8 mouse cellular contexts compared by ENCODE assay signal in genomic region chr19:4943253-4943588, GRCm38 (mm10). TPM values are rescaled to one million over a fixed set of nuclear protein-coding genes. Genes with fewer than 3 reads are reported as not detected.
DNase-seq lines count a peak whose midpoint lies in the region; ATAC-seq and TF ChIP-seq lines count a peak whose summit lies in the region.

No protein-coding gene starts in this region.

- 0 out of 2 replicates have a peak, but pooled peaks cover 3% of the 10 kb centered on the region for H3K27me3 ChIP-seq in forebrain, embryonic 14.5 days (replicated peaks; ENCODE audit: control insufficient read depth, insufficient read depth, low read length)
- H3K27me3 ChIP-seq in limb, embryonic 14.5 days (ENCODE audit: control insufficient read depth, insufficient read depth, low read length) = no peaks in the 10 kb centered on the region
- H3K27me3 ChIP-seq in neural tube, embryonic 14.5 days (ENCODE audit: control insufficient read depth, insufficient read depth, low read length) = peaks cover 3% of the 10 kb centered on the region; the same call in 1 of the 2 replicates

- DNase-seq in right cerebral cortex, adult 18-20 months = peak; percentile 23
- no peak for DNase-seq in right cerebral cortex, postnatal 25 days
- no peak for DNase-seq in forebrain, embryonic 14.5 days (ENCODE audit: low spot score)
- DNase-seq in limb, embryonic 14.5 days (ENCODE audit: low spot score) = no peak
- no peak for DNase-seq in layer of hippocampus, postnatal 25 days (ENCODE audit: extremely low spot score in 1 of 2, low spot score in 1 of 2)
- DNase-seq in right cerebral cortex, postnatal 14 days = no peak

- no peak for TF ChIP-seq POLR2A in limb, embryonic 14.5 days (IDR thresholded peaks at IDR 0.05; ENCODE audit: borderline replicate concordance, extremely low read depth, insufficient read depth, insufficient read length)

- H3K4me3 ChIP-seq in forebrain, embryonic 14.5 days (ENCODE audit: low read depth, low read length) = peak overlapping the region; percentile 61
- peak overlapping the region; percentile 67 for H3K4me3 ChIP-seq in limb, embryonic 14.5 days (replicated peaks; ENCODE audit: low read length)
- H3K4me3 ChIP-seq in neural tube, embryonic 14.5 days (ENCODE audit: low read depth, low read length) = peak overlapping the region; percentile 73

- H3K9ac ChIP-seq in forebrain, embryonic 14.5 days (ENCODE audit: low read length) = peak overlapping the region; percentile 75; the same call in 1 of the 2 replicates
- H3K9ac ChIP-seq in limb, embryonic 14.5 days (ENCODE audit: low read depth, low read length, severe bottlenecking) = peak overlapping the region; percentile 66
- H3K9ac ChIP-seq in neural tube, embryonic 14.5 days (replicated peaks; ENCODE audit: low read depth, low read length) = peak overlapping the region; percentile 78

- H3K4me2 ChIP-seq in forebrain, embryonic 14.5 days (ENCODE audit: low read length) = peak overlapping the region; percentile 88
- peak overlapping the region; percentile 87 for H3K4me2 ChIP-seq in limb, embryonic 14.5 days (replicated peaks; ENCODE audit: low read depth, low read length, severe bottlenecking)
- peak overlapping the region; percentile 86 for H3K4me2 ChIP-seq in neural tube, embryonic 14.5 days (ENCODE audit: low read depth, low read length)

- H3K36me3 ChIP-seq in forebrain, embryonic 14.5 days (ENCODE audit: control insufficient read depth, insufficient read depth, low read length) = no peaks in the 10 kb centered on the region
- H3K36me3 ChIP-seq in limb, embryonic 14.5 days (ENCODE audit: control insufficient read depth, insufficient read depth, low read length) = no peaks in the 10 kb centered on the region
- no peaks in the 10 kb centered on the region for H3K36me3 ChIP-seq in neural tube, embryonic 14.5 days (ENCODE audit: control insufficient read depth, insufficient read depth, low read length)

- no peaks in the 10 kb centered on the region for H3K9me3 ChIP-seq in forebrain, embryonic 14.5 days (replicated peaks; ENCODE audit: control insufficient read depth, low read length)
- H3K9me3 ChIP-seq in limb, embryonic 14.5 days (ENCODE audit: control insufficient read depth, low read length) = no peaks in the 10 kb centered on the region
- no peaks in the 10 kb centered on the region for H3K9me3 ChIP-seq in neural tube, embryonic 14.5 days (ENCODE audit: control insufficient read depth, low read length)

- WGBS in forebrain, embryonic 14.5 days = 8% methylated on average over 13 of the region's 13 CpGs
- 5% methylated on average over 13 of the region's 13 CpGs for WGBS in limb, embryonic 14.5 days
- 5% methylated on average over 13 of the region's 13 CpGs for WGBS in neural tube, embryonic 14.5 days

- peaks cover 4% of the 10 kb centered on the region; the same call in 1 of the 2 replicates for H3K4me1 ChIP-seq in forebrain, embryonic 14.5 days (ENCODE audit: control insufficient read depth, insufficient read depth, low read length)
- H3K4me1 ChIP-seq in limb, embryonic 14.5 days (ENCODE audit: control insufficient read depth, insufficient read depth, low read length) = peaks cover 9% of the 10 kb centered on the region
- peaks cover 9% of the 10 kb centered on the region; the same call in 1 of the 2 replicates for H3K4me1 ChIP-seq in neural tube, embryonic 14.5 days (ENCODE audit: control insufficient read depth, insufficient read depth, low read length)

- ATAC-seq in forebrain, embryonic 14.5 days = no peak
- ATAC-seq in limb, embryonic 14.5 days (ENCODE audit: low FRiP score, low read depth) = peak; percentile 60
- ATAC-seq in neural tube, embryonic 14.5 days (ENCODE audit: low read depth) = no peak; the same call in 1 of the 2 replicates
- no peak for ATAC-seq in cerebellum, adult (ENCODE audit: insufficient number of reproducible peaks, low FRiP score, low TSS enrichment)

- no peak overlapping the region for H3K27ac ChIP-seq in forebrain, embryonic 14.5 days (ENCODE audit: low read depth, low read length)
- H3K27ac ChIP-seq in limb, embryonic 14.5 days (replicated peaks; ENCODE audit: low read depth, low read length) = no peak overlapping the region
- H3K27ac ChIP-seq in neural tube, embryonic 14.5 days (ENCODE audit: low read depth, low read length) = peak overlapping the region; percentile 76

RNA-seq across cellular contexts. Expression of gene Peli3, which starts 0.3 kb away (rescaled TPM):
- 4.9 and 7.8 TPM in 2 replicates for polyA plus RNA-seq in forebrain, embryonic 14.5 days (2014; fragmentation: Nextera tagmentation; extraction: Ambion mirVana)
- 2.7 and 5.1 TPM in 2 replicates for polyA plus RNA-seq in limb, embryonic 14.5 days (2012; rRNA removed)
- polyA plus RNA-seq in limb, embryonic 14.5 days (2014; fragmentation: Nextera tagmentation; extraction: Ambion mirVana) = 1.8 and 2.5 TPM in 2 replicates
- polyA plus RNA-seq in neural tube, embryonic 14.5 days (2014; fragmentation: Nextera tagmentation; extraction: Ambion mirVana) = 10.4 and 16.5 TPM in 2 replicates
- 10 to 100 TPM; 20.2 to 20.9 TPM for total RNA-seq in layer of hippocampus, postnatal 25 days (2021)

RNA-seq across cellular contexts. Expression of gene Dpp3, which starts 15.1 kb away (rescaled TPM):
- polyA plus RNA-seq in forebrain, embryonic 14.5 days (2014; fragmentation: Nextera tagmentation; extraction: Ambion mirVana) = 100.0 and 103 TPM in 2 replicates
- polyA plus RNA-seq in limb, embryonic 14.5 days (2012; rRNA removed) = 96.5 and 116 TPM in 2 replicates
- polyA plus RNA-seq in limb, embryonic 14.5 days (2014; fragmentation: Nextera tagmentation; extraction: Ambion mirVana) = 90.9 and 94.0 TPM in 2 replicates
- 75.9 and 95.2 TPM in 2 replicates for polyA plus RNA-seq in neural tube, embryonic 14.5 days (2014; fragmentation: Nextera tagmentation; extraction: Ambion mirVana)
- 10 to 100 TPM; 41.0 to 43.5 TPM for total RNA-seq in layer of hippocampus, postnatal 25 days (2021)

RNA-seq across cellular contexts. Expression of gene Mrpl11, which starts 18.7 kb away (rescaled TPM):
- polyA plus RNA-seq in forebrain, embryonic 14.5 days (2014; fragmentation: Nextera tagmentation; extraction: Ambion mirVana) = 145 and 148 TPM in 2 replicates
- polyA plus RNA-seq in limb, embryonic 14.5 days (2012; rRNA removed) = 59.5 and 74.3 TPM in 2 replicates
- 105 and 108 TPM in 2 replicates for polyA plus RNA-seq in limb, embryonic 14.5 days (2014; fragmentation: Nextera tagmentation; extraction: Ambion mirVana)
- 111 and 119 TPM in 2 replicates for polyA plus RNA-seq in neural tube, embryonic 14.5 days (2014; fragmentation: Nextera tagmentation; extraction: Ambion mirVana)
- 10 to 100 TPM; 60.5 to 71.1 TPM for total RNA-seq in layer of hippocampus, postnatal 25 days (2021)

RNA-seq across cellular contexts. Expression of gene Bbs1, which starts 36.8 kb away (rescaled TPM):
- 9.0 and 14.5 TPM in 2 replicates for polyA plus RNA-seq in forebrain, embryonic 14.5 days (2014; fragmentation: Nextera tagmentation; extraction: Ambion mirVana)
- 7.6 and 8.1 TPM in 2 replicates for polyA plus RNA-seq in limb, embryonic 14.5 days (2012; rRNA removed)
- 3.8 and 4.9 TPM in 2 replicates for polyA plus RNA-seq in limb, embryonic 14.5 days (2014; fragmentation: Nextera tagmentation; extraction: Ambion mirVana)
- 7.8 and 10.8 TPM in 2 replicates for polyA plus RNA-seq in neural tube, embryonic 14.5 days (2014; fragmentation: Nextera tagmentation; extraction: Ambion mirVana)
- 10 to 100 TPM; 37.4 to 41.9 TPM for total RNA-seq in layer of hippocampus, postnatal 25 days (2021)

RNA-seq across cellular contexts. Expression of gene Npas4, which starts 46.9 kb away (rescaled TPM):
- polyA plus RNA-seq in forebrain, embryonic 14.5 days (2014; fragmentation: Nextera tagmentation; extraction: Ambion mirVana) = 0.08 and 0.14 TPM in 2 replicates
- 0.50 and 0.60 TPM in 2 replicates for polyA plus RNA-seq in limb, embryonic 14.5 days (2012; rRNA removed)
- not detected in 2 replicates for polyA plus RNA-seq in limb, embryonic 14.5 days (2014; fragmentation: Nextera tagmentation; extraction: Ambion mirVana)
- 0.35 and 0.48 TPM in 2 replicates for polyA plus RNA-seq in neural tube, embryonic 14.5 days (2014; fragmentation: Nextera tagmentation; extraction: Ambion mirVana)
- total RNA-seq in layer of hippocampus, postnatal 25 days (2021) = 1 to 10 TPM; 5.7 to 6.6 TPM
